In genomic region chr4:115088611-115089338, GRCm38 (mm10) we compare ENCODE assay signal across 9 mouse cellular contexts. TPM values are rescaled to one million over a fixed set of nuclear protein-coding genes. Genes with fewer than 3 reads are reported as not detected.
DNase-seq lines count a peak whose midpoint lies in the region; ATAC-seq and TF ChIP-seq lines count a peak whose summit lies in the region.
"Had no signal": no experiment of that assay in that cellular context is flagged by ENCODE, and none has a peak within 500 bp of the region (broad histone marks: within the 10 kb centered on the region; RNA-seq: fewer than 3 reads in every experiment).

Gene Pdzk1ip1 (plus strand): TSS chr4:115088708.

- ATAC-seq in forebrain, embryonic 12.5 days (ENCODE audit: low FRiP score), result no peak
- peak; percentile 91 for ATAC-seq in Patski
- peak; percentile 50; the same call in 1 of the 2 replicates for ATAC-seq in lung, embryonic 14.5 days (ENCODE audit: insufficient read depth)

- no peaks in the 10 kb centered on the region for H3K9me3 ChIP-seq in forebrain, embryonic 10.5 days
- no peaks in the 10 kb centered on the region for H3K9me3 ChIP-seq in forebrain, embryonic 12.5 days
- no peaks in the 10 kb centered on the region for H3K9me3 ChIP-seq in lung, embryonic 14.5 days (ENCODE audit: low read depth, low read length)

- in situ Hi-C loops in Patski (cut with MboI; ENCODE audit: low pct_unique_long_range_greater_than_20kb), result no loop called here

- peak; percentile 95 for TF ChIP-seq POLR2A in kidney, adult 2 months (IDR thresholded peaks at IDR 0.05; ENCODE audit: low read depth, low read length)

- POLR2A ChIA-PET in Patski (lab: Charles Lee), result interaction anchor here (0.6 kb wide), 1 partner anchor 571 kb away, joined by 4 read pairs; no protein-coding TSS in a partner anchor

- CTCF ChIA-PET in Patski (lab: Charles Lee), result interaction anchor here (1.5 to 1.6 kb wide), 3 partner anchors 8 to 53 kb away, joined by 3 to 5 read pairs (median 4); no protein-coding TSS in a partner anchor

- 0 out of 2 replicates have a peak, but pooled peaks cover 9% of the 10 kb centered on the region for H3K4me1 ChIP-seq in forebrain, embryonic 10.5 days
- 0 out of 2 replicates have a peak, but pooled peaks cover 3% of the 10 kb centered on the region for H3K4me1 ChIP-seq in forebrain, embryonic 12.5 days
- H3K4me1 ChIP-seq in kidney, adult 2 months (ENCODE audit: control insufficient read depth, insufficient read depth, low read length), result peaks cover 34% of the 10 kb centered on the region
- 0 out of 2 replicates have a peak, but pooled peaks cover 3% of the 10 kb centered on the region for H3K4me1 ChIP-seq in lung, embryonic 14.5 days (ENCODE audit: insufficient read depth)

- no peak within 1 kb of the TSS for H3K4me3 ChIP-seq in forebrain, embryonic 10.5 days
- H3K4me3 ChIP-seq in forebrain, embryonic 12.5 days (replicated peaks), result no peak within 1 kb of the TSS
- peak within 1 kb of the TSS; percentile 76 for H3K4me3 ChIP-seq in kidney, adult 2 months (ENCODE audit: insufficient read depth, low read depth, low read length)
- H3K4me3 ChIP-seq in lung, embryonic 14.5 days (ENCODE audit: low read depth, low read length), result no peak within 1 kb of the TSS

- peak within 1 kb of the TSS; percentile 54 for H3K27ac ChIP-seq in forebrain, embryonic 10.5 days
- no peak within 1 kb of the TSS for H3K27ac ChIP-seq in forebrain, embryonic 12.5 days
- peak within 1 kb of the TSS; percentile 92 for H3K27ac ChIP-seq in kidney, adult 2 months (ENCODE audit: insufficient read depth, low read depth, low read length)
- peak within 1 kb of the TSS; percentile 54; the same call in 1 of the 2 replicates for H3K27ac ChIP-seq in lung, embryonic 14.5 days (ENCODE audit: low read depth)

- H3K27me3 ChIP-seq in forebrain, embryonic 10.5 days (ENCODE audit: poor library complexity, severe bottlenecking), result peaks cover 74% of the 10 kb centered on the region
- peaks cover 59% of the 10 kb centered on the region for H3K27me3 ChIP-seq in forebrain, embryonic 12.5 days
- H3K27me3 ChIP-seq in Patski, result no peaks in the 10 kb centered on the region
- H3K27me3 ChIP-seq in kidney, adult 2 months (replicated peaks; ENCODE audit: control insufficient read depth, insufficient read depth, low read length), result no peaks in the 10 kb centered on the region
- H3K27me3 ChIP-seq in lung, embryonic 14.5 days (ENCODE audit: insufficient read depth, low read length), result no peaks in the 10 kb centered on the region

- no peak within 1 kb of the TSS for H3K4me2 ChIP-seq in forebrain, embryonic 12.5 days
- peak within 1 kb of the TSS; percentile 37 for H3K4me2 ChIP-seq in lung, embryonic 14.5 days

- TF ChIP-seq CTCF in Patski (IDR thresholded peaks at IDR 0.05), result no peak
- no peak for TF ChIP-seq CTCF in kidney, adult 2 months (conservative IDR thresholded peaks at IDR 0.05; ENCODE audit: insufficient read depth, insufficient read length, low read depth, low read length)
- TF ChIP-seq CTCF in lung, embryonic 14.5 days (IDR thresholded peaks at IDR 0.05; ENCODE audit: low read depth), result no peak

- WGBS in forebrain, embryonic 10.5 days, result 35% methylated on average over 11 of the region's 11 CpGs
- WGBS in forebrain, embryonic 12.5 days, result 40% methylated on average over 11 of the region's 11 CpGs
- WGBS in kidney, adult 2 months, result 14% methylated on average over 11 of the region's 11 CpGs
- WGBS in lung, embryonic 14.5 days, result 11% methylated on average over 11 of the region's 11 CpGs

- DNase-seq in forebrain, embryonic 10.5 days (ENCODE audit: extremely low spot score, low spot score), result no peak
- DNase-seq in Patski (ENCODE audit: low read depth, low spot score), result peak; percentile 71
- peak; percentile 94 for DNase-seq in kidney, adult 2 months
- peak; percentile 48 for DNase-seq in lung, embryonic 14.5 days
- no peak for DNase-seq in layer of hippocampus, adult 11-12 months (ENCODE audit: low spot score)
- DNase-seq in adrenal gland, adult 8-10 months, result no peak
- DNase-seq in layer of hippocampus, adult 9-11 months, result no peak

- H3K36me3 ChIP-seq in forebrain, embryonic 10.5 days (replicated peaks), result no peaks in the 10 kb centered on the region
- no peaks in the 10 kb centered on the region for H3K36me3 ChIP-seq in forebrain, embryonic 12.5 days (replicated peaks)
- H3K36me3 ChIP-seq in kidney, adult 2 months (ENCODE audit: control insufficient read depth, insufficient read depth, low read length), result peaks cover 2% of the 10 kb centered on the region; the same call in 1 of the 2 replicates
- no peaks in the 10 kb centered on the region for H3K36me3 ChIP-seq in lung, embryonic 14.5 days (ENCODE audit: insufficient read depth)

- H3K9ac ChIP-seq in forebrain, embryonic 12.5 days, result no peak within 1 kb of the TSS
- no peak within 1 kb of the TSS for H3K9ac ChIP-seq in lung, embryonic 14.5 days

RNA-seq across cellular contexts. Expression of gene Pdzk1ip1, which starts in this region (rescaled TPM):
- polyA plus RNA-seq in forebrain, embryonic 10.5 days (2016; fragmentation: Nextera tagmentation; extraction: Ambion mirVana), result 7.4 and 12.6 TPM in 2 replicates
- 8.2 and 9.7 TPM in 2 replicates for polyA plus RNA-seq in forebrain, embryonic 12.5 days (2016; fragmentation: Nextera tagmentation; extraction: Ambion mirVana)
- 142 TPM for polyA plus RNA-seq in Patski (2021)
- polyA plus RNA-seq in kidney, adult 2 months (2012; rRNA removed), result 3,641 and 4,008 TPM in 2 replicates
- polyA plus RNA-seq in lung, embryonic 14.5 days (2014; fragmentation: Nextera tagmentation; extraction: Ambion mirVana), result 13.3 and 15.0 TPM in 2 replicates
- total RNA-seq in adrenal gland, adult 8-10 months (2022), result 1 to 10 TPM in 2 of 4 experiments, under 1 TPM in 1, not detected in 1; 0.37 to 1.1 (median 1.0) TPM
- polyA plus RNA-seq: C2C12 had no signal

Comparison
In these comparisons a context has a peak if more than half of its experiments do, and no peak if none do; other contexts are left out.
1. RNA of gene Pdzk1ip1 (polyA plus RNA-seq): 3,641 to 4,008 TPM in kidney, adult 2 months; 142 TPM in Patski (single experiment), 13.3 to 15.0 TPM in lung, embryonic 14.5 days, 7.4 to 12.6 TPM in forebrain, embryonic 10.5 days and 8.2 to 9.7 TPM in forebrain, embryonic 12.5 days; every median in the first group is over 10 times any median in the second.
2. DNase-seq: peak in Patski (single experiment), kidney, adult 2 months (single experiment) and lung, embryonic 14.5 days (single experiment); none in forebrain, embryonic 10.5 days (single experiment), layer of hippocampus, adult 11-12 months (single experiment), adrenal gland, adult 8-10 months (single experiment) and layer of hippocampus, adult 9-11 months (single experiment).